Mouse (Mus musculus) spleen, adult 2 months (tissue): Measurements from ENCODE around the gene Ccdc183.

Source experiments
- CTCF ChIP-seq: fragments of 200-500 bp; IDR thresholded peaks from 2 replicates; pipeline ENCODE4 v1.5.1; 2011; ENCODE audit warnings: mild to moderate bottlenecking, inconsistent platforms; ENCODE audit not compliant: insufficient read depth, insufficient read length, insufficient replicate concordance; ENCODE audit errors: extremely low read depth
- POLR2A ChIP-seq: fragments of 200-500 bp; IDR thresholded peaks from 2 replicates; pipeline ENCODE4 v1.6.1; 2011; ENCODE audit warnings: low read depth, low read length, inconsistent platforms

GRCm38 (mm10) chr2:25625986-25626385 is 8.5 kb upstream of the Ccdc183 start:
- TF ChIP-seq CTCF (no peak), POLR2A (no peak)
